Comparison of ENCODE assay signal across 27 mouse cellular contexts in the genomic region with DNA sequence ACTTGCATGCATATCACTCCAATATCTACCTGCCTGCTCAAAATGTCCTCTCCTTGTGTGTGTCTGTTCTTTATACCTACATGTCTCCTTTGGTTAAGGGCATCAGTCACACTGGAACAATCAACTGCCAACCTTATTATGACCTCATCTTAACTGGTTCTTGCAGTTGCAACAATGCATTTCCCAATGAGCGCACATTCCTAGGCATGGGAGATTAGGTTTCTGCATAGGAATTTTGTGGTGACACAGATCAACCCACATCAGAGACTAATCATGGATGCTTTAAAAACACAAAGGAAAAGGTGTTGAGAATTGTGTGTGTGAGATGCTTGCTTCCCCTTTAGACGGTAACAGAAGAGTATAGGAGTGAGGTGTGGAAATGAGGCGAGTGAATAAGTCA.
"Had no signal": no experiment of that assay in that cellular context is flagged by ENCODE, and none has a peak within 500 bp of the region (broad histone marks: within the 10 kb centered on the region; RNA-seq: fewer than 3 reads in every experiment).

No protein-coding gene starts in this region.

- H3K27ac ChIP-seq: gastrocnemius, adult 2 months; heart, embryonic 10.5 days; hindbrain, embryonic 10.5 days; hindbrain, embryonic 12.5 days; hindbrain, embryonic 14.5 days; intestine, embryonic 15.5 days; kidney, postnatal 0 days; limb, embryonic 13.5 days; limb, embryonic 15.5 days; liver, embryonic 12.5 days; liver, embryonic 14.5 days had no signal

- H3K4me3 ChIP-seq: gastrocnemius, adult 2 months; heart, embryonic 10.5 days; heart, embryonic 12.5 days; hindbrain, embryonic 10.5 days; hindbrain, embryonic 12.5 days; intestine, embryonic 15.5 days; limb, embryonic 13.5 days; limb, embryonic 15.5 days; liver, embryonic 12.5 days had no signal

- H3K9me3 ChIP-seq: heart, embryonic 10.5 days; heart, embryonic 12.5 days; hindbrain, embryonic 10.5 days; hindbrain, embryonic 12.5 days; intestine, embryonic 15.5 days; limb, embryonic 13.5 days; limb, embryonic 15.5 days; liver, embryonic 12.5 days had no signal

- ATAC-seq: hindbrain, embryonic 16.5 days; inflammation-experienced regulatory T-cells, adult 6 months; intestine, embryonic 15.5 days; intestine, postnatal 0 days; liver, embryonic 12.5 days had no signal

- H3K9ac ChIP-seq: heart, embryonic 12.5 days; hindbrain, embryonic 12.5 days; hindbrain, embryonic 14.5 days; intestine, embryonic 15.5 days; limb, embryonic 13.5 days; limb, embryonic 15.5 days; liver, embryonic 12.5 days; liver, embryonic 14.5 days had no signal

- H3K36me3 ChIP-seq: heart, embryonic 10.5 days; heart, embryonic 12.5 days; hindbrain, embryonic 10.5 days; hindbrain, embryonic 12.5 days; intestine, embryonic 15.5 days; limb, embryonic 13.5 days; limb, embryonic 15.5 days; liver, embryonic 12.5 days had no signal

- H3K4me2 ChIP-seq: heart, embryonic 12.5 days; hindbrain, embryonic 12.5 days; hindbrain, embryonic 14.5 days; intestine, embryonic 15.5 days; limb, embryonic 13.5 days; limb, embryonic 15.5 days; liver, embryonic 12.5 days had no signal

- H3K4me1 ChIP-seq: heart, embryonic 10.5 days; heart, embryonic 12.5 days; hindbrain, embryonic 10.5 days; hindbrain, embryonic 12.5 days; intestine, embryonic 15.5 days; limb, embryonic 13.5 days; limb, embryonic 15.5 days; liver, embryonic 12.5 days had no signal

- DNase-seq: gastrocnemius, adult 2 months; gastrocnemius, postnatal 10 days; gastrocnemius, postnatal 25 days; heart, adult 18-20 months; heart, postnatal 10 days; heart, postnatal 4 days; kidney, adult 18-20 months; kidney, adult 8-10 months; kidney, postnatal 25 days; kidney, postnatal 4 days; layer of hippocampus, adult 9-11 months; layer of hippocampus, postnatal 36 days; left cerebral cortex, postnatal 4 days had no signal

- H3K27me3 ChIP-seq: heart, embryonic 12.5 days; hindbrain, embryonic 12.5 days; intestine, embryonic 15.5 days; limb, embryonic 13.5 days; limb, embryonic 15.5 days; liver, embryonic 12.5 days had no signal
